Comparison of ENCODE assay signal across 10 mouse cellular contexts in genomic region chr1:38222160-38222559, GRCm38 (mm10).
DNase-seq lines count a peak whose midpoint lies in the region; ATAC-seq and TF ChIP-seq lines count a peak whose summit lies in the region.
"Had no signal": no experiment of that assay in that cellular context is flagged by ENCODE, and none has a peak within 500 bp of the region (broad histone marks: within the 10 kb centered on the region; RNA-seq: fewer than 3 reads in every experiment).

No protein-coding gene starts in this region.

- H3K4me1 ChIP-seq in forebrain, postnatal 0 days (ENCODE audit: insufficient read depth) = no peaks in the 10 kb centered on the region
- H3K4me1 ChIP-seq in forebrain, embryonic 11.5 days (replicated peaks; ENCODE audit: control insufficient read depth, insufficient read depth, low read length) = no peaks in the 10 kb centered on the region
- H3K4me1 ChIP-seq in midbrain, postnatal 0 days (ENCODE audit: insufficient read depth, low read length) = no peaks in the 10 kb centered on the region; the same call in 1 of the 2 replicates
- no peaks in the 10 kb centered on the region for H3K4me1 ChIP-seq in midbrain, embryonic 13.5 days (replicated peaks)
- peaks cover 7% of the 10 kb centered on the region; the same call in 1 of the 2 replicates for H3K4me1 ChIP-seq in intestine, embryonic 15.5 days (replicated peaks)

- H3K36me3 ChIP-seq in forebrain, postnatal 0 days (ENCODE audit: insufficient read depth) = no peaks in the 10 kb centered on the region
- no peaks in the 10 kb centered on the region for H3K36me3 ChIP-seq in forebrain, embryonic 11.5 days (ENCODE audit: control insufficient read depth, insufficient read depth, low read length)
- H3K36me3 ChIP-seq in midbrain, postnatal 0 days (ENCODE audit: insufficient read depth, low read length) = no peaks in the 10 kb centered on the region
- peaks cover 31% of the 10 kb centered on the region for H3K36me3 ChIP-seq in midbrain, embryonic 13.5 days
- H3K36me3 ChIP-seq in intestine, embryonic 15.5 days = no peaks in the 10 kb centered on the region

- no peak overlapping the region for H3K4me2 ChIP-seq in forebrain, postnatal 0 days (ENCODE audit: low read depth)
- no peak overlapping the region for H3K4me2 ChIP-seq in forebrain, embryonic 11.5 days (ENCODE audit: low read depth, low read length, severe bottlenecking)
- H3K4me2 ChIP-seq in midbrain, postnatal 0 days (ENCODE audit: low read depth, low read length, poor library complexity, severe bottlenecking) = no peak overlapping the region
- H3K4me2 ChIP-seq in midbrain, embryonic 13.5 days (replicated peaks) = no peak overlapping the region
- no peak overlapping the region for H3K4me2 ChIP-seq in intestine, embryonic 15.5 days (replicated peaks)

- TF ChIP-seq CTCF in forebrain, postnatal 0 days (IDR thresholded peaks at IDR 0.05; ENCODE audit: low read depth) = no peak
- TF ChIP-seq CTCF in midbrain, postnatal 0 days (IDR thresholded peaks at IDR 0.05) = no peak

- H3K4me3 ChIP-seq in forebrain, postnatal 0 days (ENCODE audit: low read depth, low read length) = no peak overlapping the region
- no peak overlapping the region for H3K4me3 ChIP-seq in forebrain, embryonic 11.5 days (ENCODE audit: low read depth, low read length)
- H3K4me3 ChIP-seq in midbrain, postnatal 0 days (ENCODE audit: low read depth, low read length) = no peak overlapping the region
- no peak overlapping the region for H3K4me3 ChIP-seq in midbrain, embryonic 13.5 days (replicated peaks)
- no peak overlapping the region for H3K4me3 ChIP-seq in intestine, embryonic 15.5 days (replicated peaks)
- H3K4me3 ChIP-seq: myocyte had no signal

- no peak overlapping the region for H3K9ac ChIP-seq in forebrain, postnatal 0 days
- H3K9ac ChIP-seq in forebrain, embryonic 11.5 days (ENCODE audit: low read length) = no peak overlapping the region
- H3K9ac ChIP-seq in midbrain, postnatal 0 days (replicated peaks; ENCODE audit: low read length, poor library complexity, severe bottlenecking) = no peak overlapping the region
- H3K9ac ChIP-seq in midbrain, embryonic 13.5 days (replicated peaks) = no peak overlapping the region
- H3K9ac ChIP-seq in intestine, embryonic 15.5 days = no peak overlapping the region

- DNase-seq in forebrain, postnatal 0 days = no peak
- DNase-seq in forebrain, embryonic 11.5 days (ENCODE audit: low spot score) = no peak
- peak; percentile 34 for DNase-seq in midbrain, postnatal 0 days (ENCODE audit: low spot score)
- DNase-seq in heart, postnatal 36 days = peak; percentile 21 to 37
- peak; percentile 19 to 68 for DNase-seq in lung, postnatal 4 days
- DNase-seq in yolk sac, embryonic 10.5 days (ENCODE audit: low spot score) = no peak

- H3K27ac ChIP-seq in forebrain, postnatal 0 days (ENCODE audit: low read depth, low read length) = no peak overlapping the region; the same call in 1 of the 2 replicates
- H3K27ac ChIP-seq in forebrain, embryonic 11.5 days (ENCODE audit: low read depth, low read length) = no peak overlapping the region
- H3K27ac ChIP-seq in midbrain, postnatal 0 days (ENCODE audit: low read depth, low read length) = no peak overlapping the region
- no peak overlapping the region for H3K27ac ChIP-seq in midbrain, embryonic 13.5 days
- H3K27ac ChIP-seq in intestine, embryonic 15.5 days = no peak overlapping the region

- no peaks in the 10 kb centered on the region for H3K27me3 ChIP-seq in forebrain, postnatal 0 days (ENCODE audit: insufficient read depth, low read length)
- no peaks in the 10 kb centered on the region for H3K27me3 ChIP-seq in forebrain, embryonic 11.5 days (ENCODE audit: control insufficient read depth, insufficient read depth, low read length)
- no peaks in the 10 kb centered on the region for H3K27me3 ChIP-seq in midbrain, postnatal 0 days (ENCODE audit: insufficient read depth, low read length)
- H3K27me3 ChIP-seq in midbrain, embryonic 13.5 days = no peaks in the 10 kb centered on the region
- no peaks in the 10 kb centered on the region for H3K27me3 ChIP-seq in intestine, embryonic 15.5 days (replicated peaks)

- WGBS in forebrain, postnatal 0 days = 76% methylated on average over 1 of the region's 1 CpGs
- 93% methylated on average over 1 of the region's 1 CpGs for WGBS in forebrain, embryonic 11.5 days
- 74% methylated on average over 1 of the region's 1 CpGs for WGBS in midbrain, postnatal 0 days
- WGBS in midbrain, embryonic 13.5 days = 81% methylated on average over 1 of the region's 1 CpGs
- WGBS in intestine, embryonic 15.5 days = 66% methylated on average over 1 of the region's 1 CpGs

- ATAC-seq in forebrain, postnatal 0 days = peak; percentile 54; the same call in 1 of the 2 replicates
- no peak for ATAC-seq in forebrain, embryonic 11.5 days (replicated peaks; ENCODE audit: low FRiP score)
- no peak for ATAC-seq in midbrain, postnatal 0 days (ENCODE audit: low FRiP score)
- ATAC-seq in midbrain, embryonic 13.5 days = no peak
- no peak for ATAC-seq in intestine, embryonic 15.5 days
- ATAC-seq: forebrain, embryonic 16.5 days had no signal

- H3K9me3 ChIP-seq in forebrain, postnatal 0 days (ENCODE audit: low read length) = peaks cover 20% of the 10 kb centered on the region
- peaks cover 28% of the 10 kb centered on the region for H3K9me3 ChIP-seq in forebrain, embryonic 11.5 days (ENCODE audit: control insufficient read depth, low read length)
- 0 out of 2 replicates have a peak, but pooled peaks cover 8% of the 10 kb centered on the region for H3K9me3 ChIP-seq in midbrain, postnatal 0 days (ENCODE audit: low read length)
- peaks cover 35% of the 10 kb centered on the region for H3K9me3 ChIP-seq in midbrain, embryonic 13.5 days
- H3K9me3 ChIP-seq in intestine, embryonic 15.5 days = no peaks in the 10 kb centered on the region

- intact Hi-C loops in heart, postnatal 36 days (cut with DNase I) = no loop called here

Comparison
In these comparisons a context has a peak if more than half of its experiments do, and no peak if none do; other contexts are left out.
1. DNase-seq: peak in midbrain, postnatal 0 days (single experiment), heart, postnatal 36 days (2 of 2) and lung, postnatal 4 days (2 of 2); none in forebrain, postnatal 0 days (single experiment), forebrain, embryonic 11.5 days (single experiment) and yolk sac, embryonic 10.5 days (single experiment).